Mouse (Mus musculus) MEL (cell line): ENCODE data around the gene Rps6ka2. TPM values are rescaled to one million over a fixed set of nuclear protein-coding genes. Genes with fewer than 3 reads are reported as not detected.

ENCODE experiments used
- DNase-seq: peaks from one replicate; pipeline ENCODE4 v3.0.0; 2011; ENCODE audit warnings: low read depth, low spot score
- H3K27ac ChIP-seq: 2 replicates; pipeline ENCODE4 v1.5.1; 2012; ENCODE audit warnings: low read depth, mild to moderate bottlenecking, control low read depth, low read length, moderate library complexity; ENCODE audit not compliant: control insufficient read depth
- H3K27me3 ChIP-seq, 2 experiments: fragments of 150-350 bp in 1 of 2; sonication (generic) in 1 of 2; 2 replicates each; pipeline ENCODE4 v1.6.1; 2012; ENCODE audit warnings: low read length in 2 of 2, mild to moderate bottlenecking in 2 of 2, improper control_type of control experiment in 1 of 2, moderate library complexity in 1 of 2; ENCODE audit not compliant: insufficient read depth in 2 of 2, control insufficient read depth in 1 of 2
- H3K36me3 ChIP-seq, 2 experiments: 2 replicates each; pipeline ENCODE4 v1.6.1; 2012 to 2014; ENCODE audit warnings: low read length in 2 of 2, improper control_type of control experiment in 1 of 2, inconsistent platforms in 1 of 2, mild to moderate bottlenecking in 1 of 2; ENCODE audit not compliant: insufficient read depth in 2 of 2, control insufficient read depth in 1 of 2
- H3K4me1 ChIP-seq, 2 experiments: fragments of 150-350 bp in 1 of 2; sonication (generic) in 1 of 2; 2 replicates each; pipeline ENCODE4 v1.6.1; 2012; ENCODE audit warnings: low read length in 2 of 2, improper control_type of control experiment in 1 of 2, mild to moderate bottlenecking in 1 of 2; ENCODE audit not compliant: insufficient read depth in 2 of 2, control insufficient read depth in 1 of 2
- H3K4me3 ChIP-seq, 2 experiments: fragments of 150-350 bp in 1 of 2; sonication (generic) in 1 of 2; 2 replicates each; pipeline ENCODE4 v1.5.1; 2012; ENCODE audit warnings: low read depth in 2 of 2, low read length in 2 of 2, mild to moderate bottlenecking in 2 of 2, moderate library complexity in 2 of 2, control low read depth in 1 of 2, improper control_type of control experiment in 1 of 2; ENCODE audit not compliant: control insufficient read depth in 1 of 2, insufficient read depth in 1 of 2
- H3K79me2 ChIP-seq: 2 replicates; pipeline ENCODE4 v1.6.1; 2012; ENCODE audit warnings: mild to moderate bottlenecking, low read length, moderate library complexity; ENCODE audit not compliant: control insufficient read depth, poor library complexity, insufficient read depth
- H3K9ac ChIP-seq: 2 replicates; pipeline ENCODE4 v1.6.1; 2012; ENCODE audit warnings: low read depth, mild to moderate bottlenecking, control low read depth, low read length, moderate library complexity; ENCODE audit not compliant: control insufficient read depth, poor library complexity, severe bottlenecking
- H3K9me3 ChIP-seq: fragments of 150-350 bp; sonication (generic); replicated peaks from 2 replicates; pipeline ENCODE4 v1.6.1; 2012; ENCODE audit warnings: mild to moderate bottlenecking, low read length, improper control_type of control experiment, moderate library complexity; ENCODE audit not compliant: insufficient read depth
- BHLHE40 ChIP-seq: IDR thresholded peaks from 2 replicates; pipeline ENCODE4 v1.6.1; 2012; ENCODE audit warnings: low read depth, mild to moderate bottlenecking, inconsistent platforms, low read length, improper control_type of control experiment, borderline replicate concordance
- CHD1 ChIP-seq: IDR thresholded peaks from 2 replicates; pipeline ENCODE4 v1.6.1; 2012; ENCODE audit warnings: low read depth, mild to moderate bottlenecking, inconsistent platforms, low read length, improper control_type of control experiment
- E2F4 ChIP-seq: IDR thresholded peaks from 2 replicates; pipeline ENCODE4 v1.6.1; 2011; ENCODE audit warnings: low read depth, low read length, improper control_type of control experiment, borderline replicate concordance
- ELF1 ChIP-seq: IDR thresholded peaks from 2 replicates; pipeline ENCODE4 v1.6.1; 2014; ENCODE audit warnings: low read depth, mild to moderate bottlenecking, inconsistent platforms, low read length, improper control_type of control experiment, moderate library complexity
- GABPA ChIP-seq: IDR thresholded peaks from 2 replicates; pipeline ENCODE4 v1.6.1; 2012; ENCODE audit warnings: low read depth, mild to moderate bottlenecking, inconsistent platforms, low read length, improper control_type of control experiment, moderate library complexity
- GATA1 ChIP-seq: IDR thresholded peaks from 2 replicates; pipeline ENCODE4 v1.6.1; 2011; ENCODE audit warnings: low read depth, low read length, improper control_type of control experiment
- HCFC1 ChIP-seq: IDR thresholded peaks from 2 replicates; pipeline ENCODE4 v1.6.1; 2012; ENCODE audit warnings: low read depth, mild to moderate bottlenecking, inconsistent platforms, low read length, improper control_type of control experiment, moderate library complexity
- JUND ChIP-seq: IDR thresholded peaks from 2 replicates; pipeline ENCODE4 v1.6.1; 2011; ENCODE audit warnings: low read depth, mild to moderate bottlenecking, improper control_type of control experiment, low read length
- MAX ChIP-seq: IDR thresholded peaks from 2 replicates; pipeline ENCODE4 v1.6.1; 2011; ENCODE audit warnings: low read length, improper control_type of control experiment
- MEF2A ChIP-seq: IDR thresholded peaks from 2 replicates; pipeline ENCODE4 v1.6.1; 2014; ENCODE audit warnings: low read depth, mild to moderate bottlenecking, inconsistent platforms, low read length, improper control_type of control experiment; ENCODE audit not compliant: poor library complexity, insufficient replicate concordance, severe bottlenecking; ENCODE audit errors: extremely low read depth
- MYB ChIP-seq: IDR thresholded peaks from 2 replicates; pipeline ENCODE4 v1.6.1; 2011; ENCODE audit warnings: mild to moderate bottlenecking, low read depth, low read length, improper control_type of control experiment
- POLR2A ChIP-seq, 2 experiments: IDR thresholded peaks; 2 replicates each; pipeline ENCODE4 v1.6.1; 2011 to 2012; ENCODE audit warnings: low read length in 2 of 2, mild to moderate bottlenecking in 2 of 2, control low read depth in 1 of 2, improper control_type of control experiment in 1 of 2, low read depth in 1 of 2, moderate library complexity in 1 of 2; ENCODE audit not compliant: control insufficient read depth in 1 of 2, insufficient read depth in 1 of 2, poor library complexity in 1 of 2
- POLR2AphosphoS2 ChIP-seq: IDR thresholded peaks from 2 replicates; pipeline ENCODE4 v1.6.1; 2011; ENCODE audit warnings: low read length, improper control_type of control experiment
- SIN3A ChIP-seq: IDR thresholded peaks from 2 replicates; pipeline ENCODE4 v1.6.1; 2012; ENCODE audit warnings: low read length, improper control_type of control experiment, inconsistent platforms
- TAL1 ChIP-seq: IDR thresholded peaks from 2 replicates; pipeline ENCODE4 v1.6.1; 2012; ENCODE audit warnings: mild to moderate bottlenecking, inconsistent platforms, low read length, moderate library complexity, mixed read lengths
- TCF12 ChIP-seq: IDR thresholded peaks from 2 replicates; pipeline ENCODE4 v1.6.1; 2014; ENCODE audit warnings: low read depth, mild to moderate bottlenecking, inconsistent platforms, low read length, improper control_type of control experiment, moderate library complexity
- USF1 ChIP-seq: IDR thresholded peaks from 2 replicates; pipeline ENCODE4 v1.6.1; 2014; ENCODE audit warnings: low read depth, mild to moderate bottlenecking, inconsistent platforms, low read length, improper control_type of control experiment, moderate library complexity
- ZKSCAN1 ChIP-seq: IDR thresholded peaks from 2 replicates; pipeline ENCODE4 v1.6.1; 2012; ENCODE audit warnings: low read depth, mild to moderate bottlenecking, inconsistent platforms, low read length, improper control_type of control experiment, moderate library complexity
- polyA plus RNA-seq, 2 experiments: library from polyadenylated mRNA; stranded (reverse) in 1 of 2; unstranded in 1 of 2; fragments of >175 nt in 1 of 2; fragments of >200 nt in 1 of 2; gene quantifications; 2 replicates each; pipeline versions ENCODE4 v1.2.1 to v1.2.4; 2012; ENCODE audit warnings: low replicate concordance in 2 of 2, low read depth in 1 of 2; ENCODE audit not compliant: insufficient read length in 2 of 2, insufficient read depth in 1 of 2, missing spikeins in 1 of 2
- total RNA-seq: library from RNA; depleted of rRNA; stranded (reverse); fragments of 300-350 nt; gene quantifications from 2 replicates; pipeline ENCODE4 v1.2.3, GENCODE M21; 2012

Rps6ka2 gene
- total and polyA plus RNA-seq, 3 experiments = 6.0 to 11.2 TPM; not detected in 1

- Histone ChIP-seq H3K4me1 (no peaks in the 10 kb centered on the region), H3K9ac (no peak overlapping the region), H3K27me3 (no peaks in the 10 kb centered on the region), H3K9me3 (no peaks in the 10 kb centered on the region), H3K36me3 (no peaks in the 10 kb centered on the region), H3K79me2 (no peaks in the 10 kb centered on the region), H3K27ac (no peak overlapping the region), H3K4me3 (no peak overlapping the region)
- no peak for DNase-seq
- no peak for TF ChIP-seq ELF1
- no peak for TF ChIP-seq MAX
- no peak for TF ChIP-seq TAL1
- no peak for TF ChIP-seq E2F4
- TF ChIP-seq POLR2AphosphoS2 = no peak
- no peak for TF ChIP-seq SIN3A
- TF ChIP-seq USF1 = no peak
- TF ChIP-seq MYB = no peak
- no peak for TF ChIP-seq POLR2A (IDR thresholded peaks at IDR 0.05; ENCODE audit: control insufficient read depth in 1 of 2, insufficient read depth in 1 of 2, low read depth in 1 of 2, low read length in 2 of 2, poor library complexity in 1 of 2)
- TF ChIP-seq GABPA = no peak
- TF ChIP-seq ZKSCAN1 = no peak
- no peak for TF ChIP-seq GATA1
- no peak for TF ChIP-seq HCFC1
- TF ChIP-seq TCF12 = no peak
- no peak for TF ChIP-seq JUND
- TF ChIP-seq BHLHE40 = no peak
- TF ChIP-seq MEF2A = no peak
Measured at GRCm38 (mm10) chr17:7279251-7279650, 109.3 kb downstream of the Rps6ka2 start.

DNA sequence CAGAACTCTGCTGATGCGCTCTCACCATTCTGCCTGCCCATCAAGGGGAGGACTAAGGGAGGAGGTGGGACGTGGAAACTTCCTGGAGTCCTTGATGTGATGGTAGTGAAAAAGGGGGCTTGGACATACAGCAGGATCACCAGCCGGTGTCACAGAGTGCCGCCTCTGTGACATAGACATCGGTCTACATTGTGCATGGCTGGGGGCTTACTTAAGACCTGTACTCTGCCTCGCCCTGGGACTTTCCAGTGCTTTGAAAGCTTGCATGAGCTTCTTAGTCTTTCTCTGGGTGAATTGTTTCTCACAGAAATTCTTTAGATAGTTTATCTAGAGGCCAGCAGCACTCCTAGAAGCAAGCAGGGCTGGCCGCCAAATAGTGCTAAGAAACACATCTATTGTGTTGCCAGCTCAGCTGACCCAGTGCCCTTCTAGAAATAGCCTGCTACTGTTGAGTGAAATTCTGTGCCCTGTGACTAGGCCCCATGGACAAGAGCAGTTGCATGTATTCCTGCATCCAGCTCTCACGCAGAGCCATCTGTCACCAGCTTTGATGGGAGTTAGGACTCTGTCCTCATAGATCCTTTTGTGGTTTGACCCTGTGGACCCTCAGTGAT, 114.5 kb downstream of the Rps6ka2 start:
- H3K79me2 ChIP-seq = no peaks in the 10 kb centered on the region
- no peak overlapping the region for H3K4me3 ChIP-seq
- H3K27me3 ChIP-seq = no peaks in the 10 kb centered on the region
- no peak overlapping the region for H3K27ac ChIP-seq
- H3K9me3 ChIP-seq = no peaks in the 10 kb centered on the region
- no peak for DNase-seq
- H3K9ac ChIP-seq = no peak overlapping the region
- H3K4me1 ChIP-seq = no peaks in the 10 kb centered on the region
- H3K36me3 ChIP-seq = no peaks in the 10 kb centered on the region
- TF ChIP-seq GABPA (no peak), BHLHE40 (no peak), CHD1 (no peak)
- TF ChIP-seq, all 39 proteins: peak for 0
